Mouse (Mus musculus): ENCODE measurements around the gene Ssh2. TPM values are rescaled to one million over a fixed set of nuclear protein-coding genes. Genes with fewer than 3 reads are reported as not detected.
"Not testable (repeated sequence)": the region's sequence is repeated elsewhere in the genome, so short reads cannot be mapped to it uniquely, and the experiment has no call there.

Gene Ssh2
- polyA plus RNA-seq, 1 experiment = 0.47 TPM

- Histone ChIP-seq H3K4me3 (replicated peaks) (no peak overlapping the region), H3K4me1 (ENCODE audit: control insufficient read depth) (no peaks in the 10 kb centered on the region), H3K27me3 (ENCODE audit: control insufficient read depth) (no peaks in the 10 kb centered on the region), H3K9me3 (ENCODE audit: control insufficient read depth, low read length) (no peaks in the 10 kb centered on the region), H3K36me3 (ENCODE audit: control insufficient read depth) (no peaks in the 10 kb centered on the region)
- no peak for TF ChIP-seq GATA1 (IDR thresholded peaks at IDR 0.05; ENCODE audit: low read length)
- TF ChIP-seq TAL1 (IDR thresholded peaks at IDR 0.05; ENCODE audit: low read length) = no peak
Measured at GRCm38 (mm10) chr11:77242912-77243311, 26.8 kb downstream of the Ssh2 start.

DNA sequence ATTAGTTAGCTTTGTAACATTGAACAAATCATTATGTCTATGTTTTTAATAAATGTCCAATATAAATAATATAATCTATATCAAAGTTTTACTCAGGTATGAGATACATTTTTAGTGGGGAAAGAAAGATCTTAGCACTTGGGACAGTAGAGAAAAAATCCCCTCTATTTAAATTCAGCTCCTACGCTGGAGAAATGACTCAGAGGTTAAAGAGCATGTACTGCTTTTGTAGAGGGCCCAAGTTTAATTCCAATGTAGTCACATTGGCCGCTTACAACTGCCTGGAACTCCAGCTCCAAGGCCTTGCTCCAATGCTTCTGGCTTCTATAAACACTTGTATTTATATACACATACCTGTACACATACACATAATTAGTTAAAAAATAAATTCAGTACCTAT lies 36.7 kb downstream of the Ssh2 start:
- Histone ChIP-seq H3K27me3 (ENCODE audit: control insufficient read depth) (no peaks in the 10 kb centered on the region), H3K4me1 (ENCODE audit: control insufficient read depth) (no peaks in the 10 kb centered on the region), H3K4me3 (replicated peaks) (no peak overlapping the region), H3K36me3 (ENCODE audit: control insufficient read depth) (no peaks in the 10 kb centered on the region), H3K9me3 (ENCODE audit: control insufficient read depth, low read length) (no peaks in the 10 kb centered on the region)
- TF ChIP-seq TAL1 (IDR thresholded peaks at IDR 0.05; ENCODE audit: low read length) (no peak), GATA1 (IDR thresholded peaks at IDR 0.05; ENCODE audit: low read length) (no peak)

- no peak for TF ChIP-seq GATA1 (IDR thresholded peaks at IDR 0.05; ENCODE audit: low read length)
- no peak for TF ChIP-seq TAL1 (IDR thresholded peaks at IDR 0.05; ENCODE audit: low read length)
- Histone ChIP-seq H3K27me3 (ENCODE audit: control insufficient read depth) (no peaks in the 10 kb centered on the region), H3K4me3 (replicated peaks) (no peak overlapping the region), H3K9me3 (ENCODE audit: control insufficient read depth, low read length) (no peaks in the 10 kb centered on the region), H3K4me1 (ENCODE audit: control insufficient read depth) (no peaks in the 10 kb centered on the region), H3K36me3 (ENCODE audit: control insufficient read depth) (no peaks in the 10 kb centered on the region)
Measured at GRCm38 (mm10) chr11:77259441-77259840, 43.4 kb downstream of the Ssh2 start.

DNA sequence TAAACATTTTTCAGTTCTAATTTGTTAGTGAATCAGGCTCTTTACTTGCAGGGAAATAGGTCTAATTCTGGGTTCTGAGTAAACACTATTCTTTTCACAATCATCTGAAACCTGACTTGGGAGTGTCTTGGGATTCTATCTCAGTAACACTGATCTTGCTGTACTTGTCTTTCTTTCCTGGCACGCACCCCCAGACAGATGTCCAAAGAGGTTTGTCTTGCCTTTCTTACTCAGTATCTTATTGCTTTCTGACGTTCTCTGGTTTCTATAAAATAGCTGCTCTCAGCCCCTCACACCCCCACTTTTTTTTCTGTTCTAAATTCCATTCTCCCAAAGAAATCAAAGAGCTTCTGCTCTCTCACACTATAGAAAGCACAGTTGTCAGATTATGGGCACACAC lies 51.3 kb downstream of the Ssh2 start:
- Histone ChIP-seq H3K4me1 (ENCODE audit: control insufficient read depth) (no peaks in the 10 kb centered on the region), H3K27me3 (ENCODE audit: control insufficient read depth) (no peaks in the 10 kb centered on the region), H3K36me3 (ENCODE audit: control insufficient read depth) (no peaks in the 10 kb centered on the region), H3K4me3 (replicated peaks) (no peak overlapping the region), H3K9me3 (ENCODE audit: control insufficient read depth, low read length) (no peaks in the 10 kb centered on the region)
- TF ChIP-seq GATA1 (IDR thresholded peaks at IDR 0.05; ENCODE audit: low read length) (no peak), TAL1 (IDR thresholded peaks at IDR 0.05; ENCODE audit: low read length) (no peak)

DNA sequence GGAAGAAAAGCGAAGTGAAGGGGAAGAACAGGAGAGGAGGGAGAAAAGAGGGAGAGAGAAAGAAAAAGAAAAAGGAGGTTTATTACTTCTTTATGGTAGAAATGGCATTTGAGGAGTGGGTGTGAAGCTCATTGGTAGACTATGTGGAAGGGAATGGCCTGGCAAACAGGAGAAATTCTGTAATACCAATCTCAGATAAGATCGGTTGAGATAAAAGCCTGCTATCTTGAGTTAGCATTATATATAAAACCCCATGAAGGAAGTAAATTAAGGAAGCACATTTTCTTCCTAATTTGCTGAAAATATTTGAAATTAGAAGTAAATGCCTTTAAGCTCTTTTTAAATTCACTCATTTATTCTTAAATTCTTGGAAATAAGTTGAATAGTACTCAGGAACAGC lies 59.9 kb downstream of the Ssh2 start:
- Histone ChIP-seq H3K9me3 (ENCODE audit: control insufficient read depth, low read length) (no peaks in the 10 kb centered on the region), H3K27me3 (ENCODE audit: control insufficient read depth) (no peaks in the 10 kb centered on the region), H3K4me3 (replicated peaks) (no peak overlapping the region), H3K4me1 (ENCODE audit: control insufficient read depth) (no peaks in the 10 kb centered on the region), H3K36me3 (ENCODE audit: control insufficient read depth) (no peaks in the 10 kb centered on the region)
- TF ChIP-seq TAL1 (IDR thresholded peaks at IDR 0.05; ENCODE audit: low read length) = no peak
- no peak for TF ChIP-seq GATA1 (IDR thresholded peaks at IDR 0.05; ENCODE audit: low read length)

DNA sequence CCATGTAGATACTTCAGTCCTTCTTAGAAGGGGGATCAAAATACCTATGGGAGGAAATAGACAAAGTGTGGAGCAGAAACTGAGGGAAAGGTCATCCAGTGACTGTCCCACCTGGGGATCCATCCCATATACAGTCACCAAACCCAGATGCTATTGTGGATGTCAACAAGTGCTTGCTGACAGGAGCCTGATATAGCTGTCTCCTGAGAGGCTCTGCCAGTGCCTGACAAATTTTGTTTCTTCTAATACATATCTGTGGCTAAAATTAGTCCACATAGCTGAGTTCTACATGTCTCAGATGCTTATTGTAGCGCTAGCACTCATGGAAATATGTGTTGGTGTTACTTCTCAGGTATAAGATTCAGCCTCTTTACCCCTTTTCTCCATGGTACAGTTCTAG lies 62.5 kb downstream of the Ssh2 start:
- H3K4me1 ChIP-seq (ENCODE audit: control insufficient read depth); H3K9me3 ChIP-seq (ENCODE audit: control insufficient read depth, low read length); H3K27me3 ChIP-seq (ENCODE audit: control insufficient read depth); H3K4me3 ChIP-seq (replicated peaks); H3K36me3 ChIP-seq (ENCODE audit: control insufficient read depth): not testable (repeated sequence)

- H3K4me3 ChIP-seq (replicated peaks) = no peak overlapping the region
- H3K9me3 ChIP-seq (ENCODE audit: control insufficient read depth, low read length) = no peaks in the 10 kb centered on the region
- no peaks in the 10 kb centered on the region for H3K4me1 ChIP-seq (ENCODE audit: control insufficient read depth)
- no peak for TF ChIP-seq GATA1 (IDR thresholded peaks at IDR 0.05; ENCODE audit: low read length)
- TF ChIP-seq TAL1 (IDR thresholded peaks at IDR 0.05; ENCODE audit: low read length) = no peak
- no peaks in the 10 kb centered on the region for H3K27me3 ChIP-seq (ENCODE audit: control insufficient read depth)
- H3K36me3 ChIP-seq (ENCODE audit: control insufficient read depth) = no peaks in the 10 kb centered on the region
Measured at GRCm38 (mm10) chr11:77280219-77280618, 64.1 kb downstream of the Ssh2 start.

DNA sequence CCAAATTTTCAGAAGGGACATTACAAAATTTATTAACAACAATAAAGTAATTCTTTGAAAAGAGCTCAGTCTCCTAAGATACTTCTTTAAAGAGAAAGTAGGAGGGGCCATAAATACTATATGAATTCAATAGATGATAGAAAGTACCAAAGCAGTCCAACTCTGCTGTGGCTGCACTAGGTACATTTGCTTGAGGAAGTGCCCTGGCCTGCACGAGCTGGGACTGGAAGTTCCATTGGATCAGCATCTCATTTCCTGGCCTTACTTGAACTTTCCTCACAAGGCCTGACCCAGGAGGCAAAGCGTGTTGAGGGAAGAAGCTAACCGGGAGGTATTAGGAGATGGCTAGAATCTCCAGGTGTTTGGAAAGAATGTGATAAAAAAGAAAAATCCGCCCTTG lies 75.4 kb downstream of the Ssh2 start:
- no peaks in the 10 kb centered on the region for H3K36me3 ChIP-seq (ENCODE audit: control insufficient read depth)
- H3K4me1 ChIP-seq (ENCODE audit: control insufficient read depth) = no peaks in the 10 kb centered on the region
- H3K4me3 ChIP-seq (replicated peaks) = no peak overlapping the region
- H3K27me3 ChIP-seq (ENCODE audit: control insufficient read depth) = no peaks in the 10 kb centered on the region
- TF ChIP-seq TAL1 (IDR thresholded peaks at IDR 0.05; ENCODE audit: low read length) (no peak), GATA1 (IDR thresholded peaks at IDR 0.05; ENCODE audit: low read length) (no peak)
- no peaks in the 10 kb centered on the region for H3K9me3 ChIP-seq (ENCODE audit: control insufficient read depth, low read length)

GRCm38 (mm10) chr11:77293673-77294072 lies 77.6 kb downstream of the Ssh2 start:
- H3K9me3 ChIP-seq (ENCODE audit: control insufficient read depth, low read length); H3K27me3 ChIP-seq (ENCODE audit: control insufficient read depth): not testable (repeated sequence)

GRCm38 (mm10) chr11:77297246-77297645 lies 81.2 kb downstream of the Ssh2 start:
- no peaks in the 10 kb centered on the region for H3K36me3 ChIP-seq (ENCODE audit: control insufficient read depth)
- peaks cover 3% of the 10 kb centered on the region for H3K4me1 ChIP-seq (ENCODE audit: control insufficient read depth)
- no peaks in the 10 kb centered on the region for H3K27me3 ChIP-seq (ENCODE audit: control insufficient read depth)
- no peak overlapping the region for H3K4me3 ChIP-seq (replicated peaks)
- TF ChIP-seq TAL1 (IDR thresholded peaks at IDR 0.05; ENCODE audit: low read length) (no peak), GATA1 (IDR thresholded peaks at IDR 0.05; ENCODE audit: low read length) (no peak)
- H3K9me3 ChIP-seq (ENCODE audit: control insufficient read depth, low read length) = no peaks in the 10 kb centered on the region

More at GRCm38 (mm10) chr11:77293673-77294072, 77.6 kb downstream of the Ssh2 start:
- not testable (repeated sequence) for H3K4me1 ChIP-seq (ENCODE audit: control insufficient read depth); H3K36me3 ChIP-seq (ENCODE audit: control insufficient read depth); H3K4me3 ChIP-seq (replicated peaks)
